Mouse (Mus musculus): ENCODE measurements around the gene Ampd3.

Gene Ampd3

GRCm38 (mm10) chr7:110843916-110844874 lies 76.2 kb downstream of the Ampd3 start, which contains the start of gene Rnf141:
Rnf141 (minus strand) TSS chr7:110844457.
- CTCF ChIA-PET: interaction anchor here (0.6 to 1.8 kb wide), 13 partner anchors 10 to 1850 kb away, joined by 3 to 10 read pairs (median 4); no protein-coding TSS in a partner anchor
- POLR2A ChIA-PET: interaction anchor here (0.6 to 2.4 kb wide), 54 partner anchors 9 to 1325 kb away, joined by 3 to 19 read pairs (median 4); partner anchors contain the start of genes Ctr9 (in 3 of the 4), Eif4g2 (in 3 of the 4), Ampd3 (in 1 of the 4) and Lyve1 (in 1 of the 4)

DNA sequence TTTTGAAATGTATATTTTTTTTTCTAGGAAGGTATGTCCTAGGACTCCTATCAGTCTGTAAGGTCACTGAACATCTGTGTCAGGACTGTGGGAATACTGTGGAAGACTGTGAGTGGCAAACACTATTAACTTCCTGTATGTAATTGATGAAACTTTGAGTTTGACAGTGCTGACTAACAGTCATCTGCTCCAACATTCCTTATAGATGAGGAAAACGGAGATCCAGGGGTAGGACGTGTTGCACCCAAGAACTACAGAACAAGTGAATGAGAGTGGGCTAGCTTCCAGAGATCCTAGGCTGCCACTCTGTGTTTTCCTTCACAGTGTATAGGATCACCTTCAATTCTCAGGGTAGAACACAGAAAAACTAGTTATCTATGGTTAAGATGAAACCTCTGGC lies 79.3 kb downstream of the Ampd3 start:
- ChIA-PET CTCF (no interaction called here), POLR2A (interaction anchor here in 2 of 4 experiments (0.6 to 1.0 kb wide), 2 partner anchors 73 to 211 kb away, joined by 3 read pairs; no protein-coding TSS in a partner anchor)

DNA sequence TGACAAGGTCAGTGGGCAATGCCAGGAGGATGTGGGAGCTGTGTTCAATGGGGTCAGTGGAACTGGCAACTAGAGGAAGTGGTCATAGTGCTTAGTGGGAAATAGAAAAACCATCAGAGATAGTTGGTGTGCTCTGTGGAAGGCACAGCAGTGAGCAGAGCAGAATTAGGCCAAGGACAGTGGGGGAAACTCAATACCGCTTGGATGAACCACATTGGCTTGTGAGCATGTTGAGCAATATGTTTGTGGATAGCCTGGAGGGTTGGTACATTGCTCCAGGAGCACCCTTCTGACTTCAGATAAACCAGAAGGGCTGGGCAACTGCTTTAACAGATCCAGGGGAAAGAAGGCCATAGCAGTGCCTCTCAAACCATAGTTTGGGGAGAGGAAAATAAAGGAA lies 80.4 kb downstream of the Ampd3 start:
- ChIA-PET POLR2A (no interaction called here), CTCF (no interaction called here)

- CTCF ChIA-PET: no interaction called here
These were observed 83.7 kb downstream of the Ampd3 start for GRCm38 (mm10) chr7:110851541-110852203.

DNA sequence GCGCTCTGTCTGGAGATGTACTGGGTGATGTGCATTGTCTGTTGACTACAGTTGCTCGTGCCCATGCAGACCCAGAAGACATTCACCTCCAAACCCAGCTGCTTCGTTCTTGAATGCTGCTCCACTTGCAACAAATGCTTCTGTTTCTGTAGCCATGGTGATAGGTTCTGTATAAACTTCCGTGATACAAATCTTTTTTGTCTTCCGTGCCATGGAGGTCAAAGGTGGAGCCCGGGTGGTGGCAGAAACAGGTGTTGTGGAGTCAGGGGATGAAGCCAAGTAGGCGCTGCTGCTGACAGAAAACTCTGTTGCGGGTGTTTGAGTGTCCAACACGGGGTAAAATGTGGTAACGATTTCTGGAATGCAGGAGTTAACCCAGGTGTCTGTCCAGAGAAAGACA lies 85.6 kb downstream of the Ampd3 start:
- CTCF ChIA-PET: no interaction called here
- POLR2A ChIA-PET: interaction anchor here in 2 of 4 experiments (0.8 to 1.8 kb wide), 2 partner anchors 9 to 12 kb away, joined by 3 to 6 read pairs; partner anchors contain the start of gene Rnf141 (in 1 of the 2)

More at GRCm38 (mm10) chr7:110851541-110852203, 83.7 kb downstream of the Ampd3 start:
- POLR2A ChIA-PET: interaction anchor here in 2 of 4 experiments (0.5 to 0.7 kb wide), 3 partner anchors 13 to 1470 kb away, joined by 3 read pairs; no protein-coding TSS in a partner anchor

- ChIA-PET POLR2A (interaction anchor here in 1 of 4 experiments (1.8 kb wide), 1 partner anchor 10 kb away, joined by 6 read pairs; the partner anchor contains the start of gene Rnf141), CTCF (no interaction called here)
These were observed 86.5 kb downstream of the Ampd3 start for GRCm38 (mm10) chr7:110854519-110854918.

GRCm38 (mm10) chr7:110854927-110855546 lies 87.0 kb downstream of the Ampd3 start:
- ChIA-PET CTCF (no interaction called here), POLR2A (no interaction called here)

GRCm38 (mm10) chr7:110855604-110856003 lies 87.6 kb downstream of the Ampd3 start:
- ChIA-PET CTCF (no interaction called here), POLR2A (no interaction called here)

DNA sequence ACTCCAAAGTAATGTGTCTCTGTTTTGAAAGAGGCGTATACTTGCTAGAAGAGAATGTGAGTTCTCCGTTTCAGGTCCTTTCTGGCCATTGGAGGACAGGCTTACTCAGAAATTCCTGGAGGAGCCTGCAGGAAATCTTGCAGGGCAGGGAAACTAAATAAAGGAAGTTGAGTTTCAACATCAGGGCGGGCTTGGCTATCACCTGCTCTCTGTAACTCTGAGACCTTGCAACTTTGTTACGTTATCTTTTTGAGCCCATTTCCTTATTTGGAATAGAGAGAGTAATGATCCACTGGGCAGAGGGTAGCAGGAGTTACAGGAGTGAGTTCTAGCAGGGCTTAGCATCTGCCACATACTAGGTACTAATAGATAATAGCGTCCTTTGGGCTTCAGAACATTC lies 92.1 kb downstream of the Ampd3 start:
- POLR2A ChIA-PET: interaction anchor here in 2 of 4 experiments (1.3 to 1.4 kb wide), 2 partner anchors 16 kb away, joined by 3 read pairs; partner anchors contain the start of gene Rnf141 (in 2 of the 2)
- CTCF ChIA-PET: no interaction called here
